Mouse (Mus musculus): Measurements from ENCODE around the gene Ccr4. TPM values are rescaled to one million over a fixed set of nuclear protein-coding genes. Genes with fewer than 3 reads are reported as not detected.
A peak's percentile ranks its signal among the peaks of the same experiment; 100 is the strongest.
"Not testable (repeated sequence)": the region's sequence is repeated elsewhere in the genome, so short reads cannot be mapped to it uniquely, and the experiment has no call there.

The Ccr4 gene
- polyA plus RNA-seq, 1 experiment from 2014 or later: not detected

DNA sequence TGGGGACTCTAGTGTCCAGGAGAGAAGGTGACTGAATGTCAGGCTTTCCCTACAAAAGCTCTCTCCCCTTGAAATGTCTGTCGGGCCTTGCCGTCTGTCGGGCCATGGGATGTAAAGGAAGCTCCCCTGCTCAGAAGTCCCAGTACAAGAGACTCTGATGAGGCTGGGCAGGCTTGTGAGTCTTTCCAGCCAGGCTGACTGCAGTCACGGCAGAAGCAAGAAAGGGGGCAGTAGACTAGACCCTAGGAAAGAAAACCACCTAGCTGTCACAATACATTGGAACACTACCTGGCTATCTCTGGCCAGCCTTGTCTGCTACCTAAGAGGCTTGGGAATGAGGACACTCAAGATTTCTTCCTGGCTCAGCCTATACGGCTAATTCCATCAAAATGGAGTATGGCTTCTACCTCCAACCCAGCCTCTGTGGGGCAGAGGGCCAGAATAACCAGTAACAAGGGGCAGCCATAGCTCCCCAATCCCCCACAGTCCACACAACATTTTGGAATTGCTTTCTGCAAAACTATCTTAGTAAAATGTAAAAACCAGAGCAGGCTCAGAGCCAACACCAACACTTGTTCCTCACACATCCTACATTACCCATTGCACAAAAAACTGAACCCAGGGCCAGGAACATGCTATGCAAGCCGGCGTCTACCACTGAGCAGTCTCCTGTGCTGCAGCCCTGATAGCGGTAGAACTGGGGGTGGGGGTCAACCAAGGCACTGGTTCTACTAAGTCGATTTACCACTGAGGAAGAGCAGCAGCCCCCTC, 30.2 kb upstream of the Ccr4 start:
- Histone ChIP-seq H3K27ac (peak overlapping the region; percentile 71), H3K4me3 (no peak overlapping the region), H3K9me3 (no peaks in the 10 kb centered on the region), H3K27me3 (ENCODE audit: insufficient read depth, poor library complexity, severe bottlenecking) (no peaks in the 10 kb centered on the region), H3K36me3 (no peaks in the 10 kb centered on the region), H3K4me1 (replicated peaks) (peaks cover 96% of the 10 kb centered on the region)
- 76% methylated on average over 9 of the region's 9 CpGs for WGBS
- no peak for DNase-seq (ENCODE audit: low spot score)

GRCm38 (mm10) chr9:114533848-114534247, 29.1 kb upstream of the Ccr4 start:
- peaks cover 93% of the 10 kb centered on the region for H3K4me1 ChIP-seq (replicated peaks)
- peak overlapping the region; percentile 60; the same call in 1 of the 2 replicates for H3K27ac ChIP-seq
- H3K9me3 ChIP-seq: no peaks in the 10 kb centered on the region
- DNase-seq (ENCODE audit: low spot score): no peak
- no peaks in the 10 kb centered on the region for H3K27me3 ChIP-seq (ENCODE audit: insufficient read depth, poor library complexity, severe bottlenecking)
- H3K36me3 ChIP-seq: no peaks in the 10 kb centered on the region
- WGBS: 80% methylated on average over 4 of the region's 4 CpGs
- H3K4me3 ChIP-seq: no peak overlapping the region

DNA sequence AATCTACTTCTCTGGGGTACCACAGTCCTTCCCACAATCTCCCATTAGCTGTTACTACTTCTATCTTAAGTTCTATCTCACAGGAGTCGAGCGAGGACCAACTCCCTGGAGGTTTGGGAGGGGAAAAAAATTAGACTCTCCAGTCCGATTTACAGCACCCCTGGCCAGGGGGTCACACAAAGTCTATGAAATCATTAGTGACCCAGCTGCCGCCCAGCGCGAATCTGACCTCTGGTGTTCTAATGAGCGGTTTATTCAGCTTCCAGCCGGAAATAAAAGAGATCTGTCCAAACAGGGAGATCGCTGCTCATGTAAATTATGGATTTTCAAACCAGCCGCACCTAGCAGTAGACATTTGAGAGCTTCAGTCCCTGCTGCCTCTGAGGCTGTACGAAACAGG, 26.6 kb upstream of the Ccr4 start:
- no peak overlapping the region for H3K4me3 ChIP-seq
- WGBS: 25% methylated on average over 11 of the region's 11 CpGs
- H3K27me3 ChIP-seq (ENCODE audit: insufficient read depth, poor library complexity, severe bottlenecking): no peaks in the 10 kb centered on the region
- no peaks in the 10 kb centered on the region for H3K9me3 ChIP-seq
- H3K36me3 ChIP-seq: no peaks in the 10 kb centered on the region
- H3K27ac ChIP-seq: peak overlapping the region; percentile 78
- no peak for DNase-seq (ENCODE audit: low spot score)
- peaks cover 93% of the 10 kb centered on the region for H3K4me1 ChIP-seq (replicated peaks)

DNA sequence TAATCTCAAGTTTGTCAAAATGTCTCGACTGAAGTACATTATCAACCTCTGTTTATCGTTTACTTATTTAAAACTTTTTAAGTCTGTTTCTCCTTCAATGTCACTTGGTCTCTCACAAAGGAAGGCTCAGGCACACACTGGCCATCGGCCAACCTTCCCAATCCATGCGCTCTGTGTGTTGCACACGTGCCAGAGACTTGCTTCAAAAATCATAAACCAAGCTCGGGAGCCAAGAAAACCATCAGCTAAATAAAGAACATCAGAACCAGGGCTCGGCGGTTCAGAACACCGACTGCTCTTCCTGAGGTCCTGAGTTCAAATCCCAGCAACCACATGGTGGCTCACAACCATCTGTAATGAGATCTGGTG, 23.9 kb upstream of the Ccr4 start:
- Histone ChIP-seq H3K9me3 (no peaks in the 10 kb centered on the region), H3K36me3 (peaks cover 16% of the 10 kb centered on the region), H3K4me1 (replicated peaks) (peaks cover 92% of the 10 kb centered on the region), H3K27me3 (ENCODE audit: insufficient read depth, poor library complexity, severe bottlenecking) (no peaks in the 10 kb centered on the region), H3K4me3 (0 out of 2 replicates have a peak overlapping the region, but pooled peaks have one; percentile 42), H3K27ac (peak overlapping the region; percentile 89)
- WGBS: 41% methylated on average over 9 of the region's 9 CpGs
- DNase-seq (ENCODE audit: low spot score): no peak

DNA sequence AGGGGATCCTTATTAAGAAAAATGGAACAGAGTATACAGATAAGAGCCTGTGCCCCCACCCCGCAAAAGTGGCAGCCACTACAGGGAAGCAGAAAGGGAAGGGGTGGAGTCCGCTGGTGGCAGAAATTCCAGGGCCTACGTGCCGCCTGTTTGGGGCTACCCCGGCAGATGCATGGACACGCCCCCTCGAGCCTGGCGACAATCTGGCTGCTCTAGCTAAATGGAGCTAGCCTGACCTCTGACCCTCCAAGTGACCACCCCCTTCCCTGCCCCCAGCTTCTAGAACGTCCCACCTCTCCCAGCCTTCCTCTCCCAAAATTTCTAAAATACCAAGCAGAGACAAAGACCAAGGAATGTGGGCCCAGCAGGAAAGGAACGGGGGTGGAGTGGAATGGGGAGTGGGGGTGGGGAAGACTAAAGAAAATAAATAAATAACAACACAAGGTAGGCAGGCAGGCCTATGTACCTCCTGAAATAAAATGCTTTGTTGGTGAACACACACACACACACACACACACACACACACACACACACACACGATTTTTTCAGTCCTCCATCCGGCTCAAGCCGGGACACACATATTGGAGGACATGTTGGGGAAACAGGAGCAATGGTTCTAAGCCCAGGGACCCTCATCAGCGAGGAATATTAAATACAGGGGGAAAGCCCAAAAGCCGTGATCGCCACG, 23.4 kb upstream of the Ccr4 start:
- peaks cover 21% of the 10 kb centered on the region for H3K36me3 ChIP-seq
- no peaks in the 10 kb centered on the region for H3K27me3 ChIP-seq (ENCODE audit: insufficient read depth, poor library complexity, severe bottlenecking)
- peak overlapping the region; percentile 89 for H3K27ac ChIP-seq
- peaks cover 92% of the 10 kb centered on the region for H3K4me1 ChIP-seq (replicated peaks)
- H3K4me3 ChIP-seq: peak overlapping the region; percentile 42
- peak; percentile 92 for DNase-seq (ENCODE audit: low spot score)
- H3K9me3 ChIP-seq: no peaks in the 10 kb centered on the region
- WGBS: 4% methylated on average over 17 of the region's 17 CpGs

DNA sequence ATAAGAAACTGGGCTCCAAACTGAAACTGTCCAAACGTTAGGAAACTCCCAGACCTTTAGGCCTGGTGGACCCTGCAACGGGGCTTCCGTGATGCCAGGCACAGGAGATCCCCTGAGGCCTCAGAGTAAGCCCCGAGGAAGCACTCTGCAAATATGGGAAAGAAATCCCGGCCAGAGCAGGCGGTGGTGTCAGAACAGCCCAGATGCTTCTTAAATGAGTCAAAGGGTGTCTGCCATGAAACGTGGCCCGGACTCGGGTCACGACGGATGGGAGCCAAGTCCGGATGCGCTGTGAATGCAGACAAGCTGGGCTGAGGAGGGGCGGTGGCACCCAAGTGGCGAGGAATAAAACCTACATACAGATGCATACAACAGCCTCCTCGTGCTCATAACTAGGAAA, 22.4 kb upstream of the Ccr4 start:
- Histone ChIP-seq H3K27ac (peak overlapping the region; percentile 89), H3K36me3 (peaks cover 31% of the 10 kb centered on the region), H3K27me3 (ENCODE audit: insufficient read depth, poor library complexity, severe bottlenecking) (no peaks in the 10 kb centered on the region), H3K4me1 (replicated peaks) (peaks cover 90% of the 10 kb centered on the region), H3K9me3 (no peaks in the 10 kb centered on the region), H3K4me3 (peak overlapping the region; percentile 42)
- WGBS: under 1% methylated on average over 16 of the region's 16 CpGs
- peak; percentile 88 for DNase-seq (ENCODE audit: low spot score)

DNA sequence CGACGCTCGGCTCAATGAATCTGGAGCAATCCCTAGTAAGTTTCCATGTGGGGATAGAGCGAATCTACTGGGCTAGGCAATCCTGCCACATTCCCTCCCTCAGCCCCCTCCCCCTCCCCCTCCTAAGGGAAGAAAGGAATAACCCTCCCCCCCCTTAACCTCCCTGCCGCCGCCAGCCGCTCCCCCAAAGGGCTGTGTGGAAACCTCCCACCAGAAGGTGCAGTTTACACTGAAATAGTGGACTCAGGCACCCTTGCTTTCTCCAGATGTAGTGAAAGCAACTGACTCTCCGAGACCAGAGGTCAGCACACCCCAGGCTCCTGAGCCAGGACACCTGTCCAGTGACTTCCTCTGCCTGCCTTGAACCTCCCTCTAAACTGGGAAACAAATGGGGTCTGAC, 21.9 kb upstream of the Ccr4 start:
- 3% methylated on average over 8 of the region's 8 CpGs for WGBS
- Histone ChIP-seq H3K27ac (peak overlapping the region; percentile 89), H3K4me1 (replicated peaks) (peaks cover 88% of the 10 kb centered on the region), H3K9me3 (no peaks in the 10 kb centered on the region), H3K36me3 (peaks cover 33% of the 10 kb centered on the region), H3K27me3 (ENCODE audit: insufficient read depth, poor library complexity, severe bottlenecking) (no peaks in the 10 kb centered on the region), H3K4me3 (peak overlapping the region; percentile 42)
- peak; percentile 55 for DNase-seq (ENCODE audit: low spot score)

GRCm38 (mm10) chr9:114525891-114526290, 21.2 kb upstream of the Ccr4 start:
- DNase-seq (ENCODE audit: low spot score): no peak
- Histone ChIP-seq H3K27ac (peak overlapping the region; percentile 89), H3K4me3 (peak overlapping the region; percentile 29)

GRCm38 (mm10) chr9:114525073-114525633, 20.4 kb upstream of the Ccr4 start:
- Histone ChIP-seq H3K4me3 (no peak overlapping the region), H3K36me3 (peaks cover 33% of the 10 kb centered on the region), H3K27ac (peak overlapping the region; percentile 89), H3K27me3 (ENCODE audit: insufficient read depth, poor library complexity, severe bottlenecking) (no peaks in the 10 kb centered on the region), H3K4me1 (replicated peaks) (peaks cover 74% of the 10 kb centered on the region), H3K9me3 (no peaks in the 10 kb centered on the region)
- no peak for DNase-seq (ENCODE audit: low spot score)
- 86% methylated on average over 14 of the region's 15 CpGs for WGBS

More at GRCm38 (mm10) chr9:114525891-114526290, 21.2 kb upstream of the Ccr4 start:
- Histone ChIP-seq H3K9me3 (no peaks in the 10 kb centered on the region), H3K36me3 (peaks cover 33% of the 10 kb centered on the region), H3K27me3 (ENCODE audit: insufficient read depth, poor library complexity, severe bottlenecking) (no peaks in the 10 kb centered on the region), H3K4me1 (replicated peaks) (peaks cover 81% of the 10 kb centered on the region)
- 9% methylated on average over 8 of the region's 8 CpGs for WGBS

DNA sequence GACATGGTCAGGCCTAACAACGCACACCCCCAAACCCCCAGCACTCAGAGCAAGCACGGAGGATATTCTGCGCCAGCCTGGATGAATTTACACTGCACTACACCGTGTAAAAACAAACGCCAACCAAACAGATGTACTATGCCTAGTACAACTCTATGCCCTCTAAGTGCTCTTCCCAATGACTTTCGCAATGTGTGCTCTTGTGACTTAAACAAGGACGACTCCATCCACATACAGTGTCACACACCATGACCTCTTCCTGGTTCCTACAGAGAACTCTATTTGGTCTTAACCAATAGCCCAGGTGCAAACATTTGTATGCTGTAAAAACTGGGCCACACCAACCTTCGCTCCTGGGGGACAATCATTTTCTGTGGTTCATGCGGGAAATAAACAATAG, 17.8 kb upstream of the Ccr4 start:
- WGBS: 90% methylated on average over 9 of the region's 9 CpGs
- peaks cover 61% of the 10 kb centered on the region for H3K4me1 ChIP-seq (replicated peaks)
- no peak for DNase-seq (ENCODE audit: low spot score)
- H3K4me3 ChIP-seq: no peak overlapping the region
- peaks cover 44% of the 10 kb centered on the region for H3K36me3 ChIP-seq
- H3K27ac ChIP-seq: no peak overlapping the region
- H3K9me3 ChIP-seq: no peaks in the 10 kb centered on the region
- no peaks in the 10 kb centered on the region for H3K27me3 ChIP-seq (ENCODE audit: insufficient read depth, poor library complexity, severe bottlenecking)

GRCm38 (mm10) chr9:114522041-114522440, 17.3 kb upstream of the Ccr4 start:
- no peak overlapping the region for H3K27ac ChIP-seq
- no peak overlapping the region for H3K4me3 ChIP-seq
- H3K36me3 ChIP-seq: peaks cover 48% of the 10 kb centered on the region
- DNase-seq (ENCODE audit: low spot score): no peak
- no peaks in the 10 kb centered on the region for H3K9me3 ChIP-seq
- peaks cover 57% of the 10 kb centered on the region for H3K4me1 ChIP-seq (replicated peaks)
- 68% methylated on average over 5 of the region's 5 CpGs for WGBS
- H3K27me3 ChIP-seq (ENCODE audit: insufficient read depth, poor library complexity, severe bottlenecking): no peaks in the 10 kb centered on the region

GRCm38 (mm10) chr9:114520529-114520928, 15.8 kb upstream of the Ccr4 start:
- Histone ChIP-seq H3K36me3 (peaks cover 64% of the 10 kb centered on the region), H3K9me3 (peaks cover 14% of the 10 kb centered on the region), H3K4me1 (replicated peaks) (peaks cover 42% of the 10 kb centered on the region)
- not testable (repeated sequence) for H3K27ac ChIP-seq; DNase-seq (ENCODE audit: low spot score); H3K4me3 ChIP-seq; H3K27me3 ChIP-seq (ENCODE audit: insufficient read depth, poor library complexity, severe bottlenecking)
- 79% methylated on average over 4 of the region's 4 CpGs for WGBS
